9 mouse cellular contexts compared by ENCODE assay signal in the genomic region with DNA sequence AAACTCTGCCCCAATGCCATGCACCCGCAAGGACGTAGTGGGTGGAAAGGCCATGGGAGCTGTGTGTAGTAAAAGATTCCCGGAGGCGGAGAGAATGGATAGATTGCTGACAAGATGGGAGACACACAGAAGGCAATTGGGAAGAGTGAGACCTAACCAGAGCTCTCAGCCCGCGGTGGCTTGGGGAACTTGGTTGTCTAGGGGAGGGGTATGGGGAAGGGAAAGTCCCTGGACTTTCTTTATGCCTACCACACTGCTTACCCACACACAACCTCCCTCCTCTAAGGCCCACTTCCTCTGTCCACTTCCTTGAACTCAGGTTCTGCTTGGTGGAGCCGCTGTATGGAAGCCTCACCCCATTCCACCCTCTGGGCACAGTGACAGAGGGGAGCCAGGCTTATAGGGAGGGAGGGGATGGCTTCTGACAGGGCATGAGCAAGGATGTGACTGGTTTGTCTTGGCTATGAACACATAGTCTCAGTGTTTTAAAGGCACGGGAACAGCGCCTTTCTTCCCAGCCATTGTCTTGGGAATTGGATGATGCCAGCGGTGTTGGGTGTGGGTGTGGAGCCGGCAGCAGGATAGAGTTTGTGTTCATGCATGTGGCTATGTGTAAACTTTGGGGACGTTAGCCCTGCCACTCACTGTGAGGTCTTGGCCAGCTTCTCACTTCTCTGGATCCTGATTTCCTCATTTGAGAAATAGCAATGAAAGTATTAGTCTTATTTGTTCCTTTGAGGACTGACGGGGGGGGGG. TPM values are rescaled to one million over a fixed set of nuclear protein-coding genes. Genes with fewer than 3 reads are reported as not detected.
DNase-seq lines count a peak whose midpoint lies in the region; ATAC-seq lines count a peak whose summit lies in the region.
"Had no signal": no experiment of that assay in that cellular context is flagged by ENCODE, and none has a peak within 500 bp of the region (broad histone marks: within the 10 kb centered on the region; RNA-seq: fewer than 3 reads in every experiment).

No protein-coding gene starts in this region.

- peak overlapping the region; percentile 86; the same call in 1 of the 2 replicates for H3K4me2 ChIP-seq in limb, embryonic 15.5 days
- H3K4me2 ChIP-seq in midbrain, embryonic 15.5 days = peak overlapping the region; percentile 71

- 58% methylated on average over 13 of the region's 13 CpGs for WGBS in limb, embryonic 15.5 days
- 64% methylated on average over 13 of the region's 13 CpGs for WGBS in midbrain, embryonic 15.5 days

- H3K9ac ChIP-seq in limb, embryonic 15.5 days = no peak overlapping the region
- H3K9ac ChIP-seq in midbrain, embryonic 15.5 days = no peak overlapping the region

- no peaks in the 10 kb centered on the region for H3K27me3 ChIP-seq in limb, embryonic 15.5 days
- H3K27me3 ChIP-seq in midbrain, embryonic 15.5 days (replicated peaks) = no peaks in the 10 kb centered on the region

- H3K27ac ChIP-seq in limb, embryonic 15.5 days = peak overlapping the region; percentile 90
- no peak overlapping the region for H3K27ac ChIP-seq in midbrain, embryonic 15.5 days

- no peaks in the 10 kb centered on the region for H3K36me3 ChIP-seq in limb, embryonic 15.5 days
- no peaks in the 10 kb centered on the region for H3K36me3 ChIP-seq in midbrain, embryonic 15.5 days (replicated peaks)

- no peaks in the 10 kb centered on the region for H3K9me3 ChIP-seq in limb, embryonic 15.5 days
- H3K9me3 ChIP-seq in midbrain, embryonic 15.5 days = no peaks in the 10 kb centered on the region

- H3K4me3 ChIP-seq in limb, embryonic 15.5 days = peak overlapping the region; percentile 46
- H3K4me3 ChIP-seq in midbrain, embryonic 15.5 days = no peak overlapping the region

- H3K4me1 ChIP-seq in limb, embryonic 15.5 days = peaks cover 62% of the 10 kb centered on the region
- peaks cover 31% of the 10 kb centered on the region for H3K4me1 ChIP-seq in midbrain, embryonic 15.5 days

- peak; percentile 31 for DNase-seq in cerebellum, adult 8-10 months
- DNase-seq in CD4-positive helper T cell, adult 2 months (ENCODE audit: low read depth, low spot score) = peak; percentile 84
- DNase-seq in heart, adult 8-10 months (ENCODE audit: low spot score) = peak; percentile 68
- DNase-seq in Muller cell, postnatal 12 days (ENCODE audit: inconsistent ontology term) = no peak
- DNase-seq in gastrocnemius, postnatal 10 days = no peak

- ATAC-seq in cerebellum, adult (ENCODE audit: insufficient number of reproducible peaks, low FRiP score, low TSS enrichment) = no peak
- no peak for ATAC-seq in limb, embryonic 15.5 days (ENCODE audit: insufficient number of reproducible peaks, low FRiP score, low TSS enrichment, low read depth)
- no peak for ATAC-seq in midbrain, embryonic 15.5 days (replicated peaks)

RNA-seq across cellular contexts. Expression of a gene that starts 15.0 kb away (rescaled TPM):
- 10 to 100 TPM; 18.3 to 35.3 (median 28.0) TPM for total RNA-seq in heart, adult 8-10 months (2022)
- 30.9 and 35.1 TPM in 2 replicates for polyA plus RNA-seq in limb, embryonic 15.5 days (2015; fragmentation: Nextera tagmentation; extraction: Ambion mirVana)
- polyA plus RNA-seq in midbrain, embryonic 15.5 days (2015; fragmentation: Nextera tagmentation; extraction: Ambion mirVana) = 37.2 and 42.2 TPM in 2 replicates
- total RNA-seq in gastrocnemius, postnatal 10 days (2021) = 10 to 100 TPM; 25.0 to 30.4 TPM

RNA-seq across cellular contexts. Expression of a gene that starts 17.1 kb away (rescaled TPM):
- not detected for total RNA-seq in heart, adult 8-10 months (2022)
- polyA plus RNA-seq in limb, embryonic 15.5 days (2015; fragmentation: Nextera tagmentation; extraction: Ambion mirVana) = 0.50 and 0.59 TPM in 2 replicates
- polyA plus RNA-seq in midbrain, embryonic 15.5 days (2015; fragmentation: Nextera tagmentation; extraction: Ambion mirVana) = 0.09 and 0.10 TPM in 2 replicates
- total RNA-seq in gastrocnemius, postnatal 10 days (2021) = under 1 TPM in 1 of 2 experiments, not detected in 1; 0.16 TPM
- polyA plus RNA-seq: large intestine, adult 2 months had no signal

RNA-seq across cellular contexts. Expression of a gene that starts 56.9 kb away (rescaled TPM):
- 10 to 100 TPM in 1 of 4 experiments, 1 to 10 TPM in 3; 5.9 to 14.1 (median 8.2) TPM for total RNA-seq in heart, adult 8-10 months (2022)
- polyA plus RNA-seq in limb, embryonic 15.5 days (2015; fragmentation: Nextera tagmentation; extraction: Ambion mirVana) = 147 and 186 TPM in 2 replicates
- polyA plus RNA-seq in midbrain, embryonic 15.5 days (2015; fragmentation: Nextera tagmentation; extraction: Ambion mirVana) = 15.2 and 21.1 TPM in 2 replicates
- total RNA-seq in gastrocnemius, postnatal 10 days (2021) = 100 to 1,000 TPM; 214 to 221 TPM

Comparison
In these comparisons a context has a peak if more than half of its experiments do, and no peak if none do; other contexts are left out.
1. DNase-seq: peak in cerebellum, adult 8-10 months (single experiment), CD4-positive helper T cell, adult 2 months (single experiment) and heart, adult 8-10 months (single experiment); none in Muller cell, postnatal 12 days (single experiment) and gastrocnemius, postnatal 10 days (single experiment).
2. RNA of a gene that starts 56.9 kb away (total RNA-seq): 214 to 221 TPM in gastrocnemius, postnatal 10 days; 5.9 to 14.1 TPM in heart, adult 8-10 months; every median in the first group is over 10 times any median in the second.